Mouse (Mus musculus) CH12.LX (cell line): ENCODE results near the gene Agbl2. TPM values are rescaled to one million over a fixed set of nuclear protein-coding genes. Genes with fewer than 3 reads are reported as not detected.

Experiments
- DNase-seq: peaks from one replicate; pipeline ENCODE4 v3.0.0-alpha.2; 2013; ENCODE audit errors: extremely low read depth
- H3K27ac ChIP-seq: 2 replicates; pipeline ENCODE4 v1.5.1; 2012; ENCODE audit warnings: low read depth, mild to moderate bottlenecking, control low read depth, moderate library complexity; ENCODE audit not compliant: insufficient read depth
- H3K27me3 ChIP-seq: replicated peaks from 2 replicates; pipeline ENCODE3; 2012; ENCODE audit warnings: inconsistent platforms
- H3K36me3 ChIP-seq, 2 experiments: replicated peaks in 1 of 2; 2 replicates each; pipeline versions ENCODE3 to v1.6.1; 2012; ENCODE audit warnings: inconsistent platforms in 1 of 2, low read length in 1 of 2, mild to moderate bottlenecking in 1 of 2, mixed read lengths in 1 of 2, moderate library complexity in 1 of 2; ENCODE audit not compliant: control insufficient read depth in 1 of 2, insufficient read depth in 1 of 2
- H3K4me1 ChIP-seq, 2 experiments: 2 replicates each; pipeline ENCODE4 v1.6.1; 2012; ENCODE audit warnings: inconsistent platforms in 1 of 2, moderate library complexity in 1 of 2; ENCODE audit not compliant: insufficient read depth in 2 of 2, control insufficient read depth in 1 of 2
- H3K4me2 ChIP-seq: 2 replicates; pipeline ENCODE4 v1.6.1; 2012; ENCODE audit warnings: low read depth, mild to moderate bottlenecking, control low read depth; ENCODE audit not compliant: poor library complexity, insufficient read depth, severe bottlenecking
- H3K4me3 ChIP-seq, 3 experiments: fragments of 150-350 bp in 1 of 3; sonication (generic) in 1 of 3; replicated peaks in 1 of 3; 2 replicates each; pipeline versions ENCODE3 to v1.5.1; 2011 to 2012; ENCODE audit warnings: low read depth in 2 of 3, low read length in 2 of 3, mild to moderate bottlenecking in 2 of 3, moderate library complexity in 2 of 3, control low read depth in 1 of 3, improper control_type of control experiment in 1 of 3, inconsistent platforms in 1 of 3, mixed read lengths in 1 of 3; ENCODE audit not compliant: poor library complexity in 1 of 3
- H3K79me2 ChIP-seq: replicated peaks from 2 replicates; pipeline ENCODE4 v1.6.1; 2012; ENCODE audit warnings: mild to moderate bottlenecking, moderate library complexity; ENCODE audit not compliant: control insufficient read depth, poor library complexity, insufficient read depth, severe bottlenecking; ENCODE audit errors: extremely low read depth
- H3K9ac ChIP-seq: 2 replicates; pipeline ENCODE4 v1.6.1; 2012; ENCODE audit warnings: low read depth, mild to moderate bottlenecking, control low read depth, moderate library complexity; ENCODE audit not compliant: insufficient read depth
- H3K9me3 ChIP-seq: replicated peaks from 2 replicates; pipeline ENCODE3; 2012; ENCODE audit warnings: low read length, inconsistent platforms, mixed read lengths
- CTCF ChIP-seq, 2 experiments: IDR thresholded peaks in 1 of 2; conservative IDR thresholded peaks in 1 of 2; 2 replicates each; pipeline ENCODE4 v1.5.1; 2011 to 2012; ENCODE audit warnings: low read depth in 2 of 2, low read length in 2 of 2, improper control_type of control experiment in 1 of 2, inconsistent platforms in 1 of 2, mild to moderate bottlenecking in 1 of 2, moderate library complexity in 1 of 2
- ELF1 ChIP-seq: IDR thresholded peaks from 2 replicates; pipeline ENCODE4 v1.6.1; 2014; ENCODE audit warnings: low read depth, mild to moderate bottlenecking, inconsistent platforms, low read length, improper control_type of control experiment
- ETS1 ChIP-seq: conservative IDR thresholded peaks from 2 replicates; pipeline ENCODE4 v1.6.1; 2012; ENCODE audit warnings: low read depth, mild to moderate bottlenecking, inconsistent platforms, low read length, improper control_type of control experiment, moderate library complexity
- GABPA ChIP-seq: IDR thresholded peaks from 2 replicates; pipeline ENCODE4 v1.6.1; 2012; ENCODE audit warnings: low read depth, low read length, improper control_type of control experiment, inconsistent platforms; ENCODE audit not compliant: insufficient replicate concordance
- JUN ChIP-seq: IDR thresholded peaks from 2 replicates; pipeline ENCODE4 v1.6.1; 2011; ENCODE audit warnings: low read depth, mild to moderate bottlenecking, low read length, improper control_type of control experiment, moderate library complexity; ENCODE audit not compliant: insufficient read depth
- MAFK ChIP-seq: IDR thresholded peaks from 2 replicates; pipeline ENCODE4 v1.6.1; 2011; ENCODE audit warnings: low read length, improper control_type of control experiment; ENCODE audit not compliant: insufficient replicate concordance
- MAZ ChIP-seq: IDR thresholded peaks from 2 replicates; pipeline ENCODE4 v1.6.1; 2012; ENCODE audit warnings: low read depth, mild to moderate bottlenecking, inconsistent platforms, low read length, improper control_type of control experiment, moderate library complexity
- MXI1 ChIP-seq: IDR thresholded peaks from 2 replicates; pipeline ENCODE4 v1.6.1; 2011; ENCODE audit warnings: mild to moderate bottlenecking, low read depth, low read length, improper control_type of control experiment
- MYC ChIP-seq: IDR thresholded peaks from 2 replicates; pipeline ENCODE4 v1.6.1; 2011; ENCODE audit warnings: low read depth, mild to moderate bottlenecking, improper control_type of control experiment, low read length
- NELFE ChIP-seq: IDR thresholded peaks from 2 replicates; pipeline ENCODE4 v1.6.1; 2011; ENCODE audit warnings: low read depth, low read length, improper control_type of control experiment
- PAX5 ChIP-seq: IDR thresholded peaks from 2 replicates; pipeline ENCODE4 v1.6.1; 2012; ENCODE audit warnings: low read length, inconsistent platforms, mixed read lengths
- POLR2A ChIP-seq: IDR thresholded peaks from 2 replicates; pipeline ENCODE4 v1.6.1; 2011; ENCODE audit warnings: low read depth, mild to moderate bottlenecking, improper control_type of control experiment, low read length
- POLR2AphosphoS2 ChIP-seq: IDR thresholded peaks from 2 replicates; pipeline ENCODE4 v1.6.1; 2011; ENCODE audit warnings: low read depth, low read length, improper control_type of control experiment
- RAD21 ChIP-seq: IDR thresholded peaks from 2 replicates; pipeline ENCODE4 v1.6.1; 2011; ENCODE audit warnings: low read depth, mild to moderate bottlenecking, low read length, improper control_type of control experiment, moderate library complexity
- RCOR1 ChIP-seq: conservative IDR thresholded peaks from 2 replicates; pipeline ENCODE4 v1.6.1; 2012; ENCODE audit warnings: low read depth, mild to moderate bottlenecking, inconsistent platforms, low read length, improper control_type of control experiment
- TCF12 ChIP-seq: IDR thresholded peaks from 2 replicates; pipeline ENCODE4 v1.6.1; 2014; ENCODE audit warnings: low read depth, mild to moderate bottlenecking, inconsistent platforms, low read length, improper control_type of control experiment
- USF2 ChIP-seq: conservative IDR thresholded peaks from 2 replicates; pipeline ENCODE4 v1.6.1; 2011; ENCODE audit warnings: low read depth, low read length, improper control_type of control experiment
- ZKSCAN1 ChIP-seq: IDR thresholded peaks from 2 replicates; pipeline ENCODE4 v1.6.1; 2012; ENCODE audit warnings: low read depth, inconsistent platforms, low read length, improper control_type of control experiment, borderline replicate concordance
- ZNF384 ChIP-seq: IDR thresholded peaks from 2 replicates; pipeline ENCODE4 v1.6.1; 2012; ENCODE audit warnings: low read depth, low read length, improper control_type of control experiment, inconsistent platforms
- dilution Hi-C: fragments of 300-500 bp; cut with MboI; formaldehyde crosslinking; loops from 2 replicates; pipeline ENCODE4 v1.14.3; 2020; ENCODE audit warnings: low sequenced_read_pairs; ENCODE audit not compliant: extremely low pct_unique_long_range_greater_than_20kb, extremely low pct_ligation_motif_present
- in situ Hi-C: fragments of 300-500 bp; cut with MboI; formaldehyde crosslinking; loops from 3 replicates; pipeline ENCODE4 v1.14.3; 2019; ENCODE audit warnings: low sequenced_read_pairs, low pct_ligation_motif_present, low pct_unique_long_range_greater_than_20kb, mixed read lengths
- polyA plus RNA-seq: library from polyadenylated mRNA; unstranded; fragments of >175 nt; gene quantifications from 2 replicates; pipeline ENCODE4 v1.2.1, GENCODE M21; 2012; ENCODE audit warnings: low read depth; ENCODE audit not compliant: insufficient read length
- total RNA-seq, 2 experiments: library from RNA; depleted of rRNA; stranded (reverse); fragments of 300-350 nt in 1 of 2; fragments of >200 nt in 1 of 2; gene quantifications; 2 replicates each; pipeline ENCODE4 v1.2.3; 2012 to 2014

Gene Agbl2
- total and polyA plus RNA-seq, 3 experiments, result not detected

GRCm38 (mm10) chr2:90825515-90826172, 43.1 kb downstream of the Agbl2 start:
- no peak overlapping the region for H3K9ac ChIP-seq
- H3K79me2 ChIP-seq, result no peaks in the 10 kb centered on the region
- no peak overlapping the region for H3K27ac ChIP-seq
- TF ChIP-seq TCF12 (no peak), ETS1 (no peak), ZNF384 (no peak), RCOR1 (no peak), MYC (no peak), USF2 (no peak), NELFE (no peak)
- no peak for DNase-seq
- H3K27me3 ChIP-seq, result no peaks in the 10 kb centered on the region
- peaks cover 3 to 12% of the 10 kb centered on the region in 2 experiments for H3K4me1 ChIP-seq
- in situ Hi-C loops (no loop called here), dilution Hi-C loops (no loop called here)
- H3K9me3 ChIP-seq, result peaks cover 6% of the 10 kb centered on the region
- H3K4me2 ChIP-seq, result no peak overlapping the region
- no peak overlapping the region for H3K4me3 ChIP-seq
- H3K36me3 ChIP-seq, result no peaks in the 10 kb centered on the region

- in situ Hi-C loops, result no loop called here
- Histone ChIP-seq H3K9me3 (no peaks in the 10 kb centered on the region), H3K4me2 (no peak overlapping the region), H3K27me3 (no peaks in the 10 kb centered on the region)
- TF ChIP-seq MAFK, result no peak
- TF ChIP-seq MXI1, result no peak
- TF ChIP-seq POLR2A, result no peak
- TF ChIP-seq RAD21, result no peak
- no peak for TF ChIP-seq POLR2AphosphoS2
- no peak for TF ChIP-seq JUN
- no peak for TF ChIP-seq ZKSCAN1
- TF ChIP-seq ELF1, result no peak
- TF ChIP-seq RCOR1, result no peak
- TF ChIP-seq MAZ, result no peak
- TF ChIP-seq GABPA, result no peak
- no peak for TF ChIP-seq CTCF (conservative IDR thresholded peaks at IDR 0.05 in 1 of 2, IDR thresholded peaks at IDR 0.05 in 1 of 2; ENCODE audit: low read depth in 2 of 2, low read length in 2 of 2)
- TF ChIP-seq PAX5, result no peak
- TF ChIP-seq, all 38 proteins: peak for 0
- no peaks in the 10 kb centered on the region for H3K36me3 ChIP-seq
- H3K4me1 ChIP-seq, result peaks cover 0 to 6% of the 10 kb centered on the region in 2 experiments; a peak in 3 of 4 replicates
- dilution Hi-C loops, result no loop called here
- H3K9ac ChIP-seq, result no peak overlapping the region
- H3K79me2 ChIP-seq, result no peaks in the 10 kb centered on the region
- DNase-seq, result no peak
- H3K4me3 ChIP-seq, result no peak overlapping the region
- no peak overlapping the region for H3K27ac ChIP-seq
Measured at GRCm38 (mm10) chr2:90828739-90829138, 46.2 kb downstream of the Agbl2 start.
